Mouse (Mus musculus) CD4-positive helper T cell, adult 2 months (primary cell): ENCODE results near the gene Mrm2.
"Not testable (repeated sequence)": the region's sequence is repeated elsewhere in the genome, so short reads cannot be mapped to it uniquely, and the experiment has no call there.

Experiments used
- DNase-seq: peaks from one replicate; pipeline ENCODE4 v3.0.0-alpha.2; 2012; ENCODE audit warnings: low read depth, missing footprints, low spot score

Mrm2 gene

DNA sequence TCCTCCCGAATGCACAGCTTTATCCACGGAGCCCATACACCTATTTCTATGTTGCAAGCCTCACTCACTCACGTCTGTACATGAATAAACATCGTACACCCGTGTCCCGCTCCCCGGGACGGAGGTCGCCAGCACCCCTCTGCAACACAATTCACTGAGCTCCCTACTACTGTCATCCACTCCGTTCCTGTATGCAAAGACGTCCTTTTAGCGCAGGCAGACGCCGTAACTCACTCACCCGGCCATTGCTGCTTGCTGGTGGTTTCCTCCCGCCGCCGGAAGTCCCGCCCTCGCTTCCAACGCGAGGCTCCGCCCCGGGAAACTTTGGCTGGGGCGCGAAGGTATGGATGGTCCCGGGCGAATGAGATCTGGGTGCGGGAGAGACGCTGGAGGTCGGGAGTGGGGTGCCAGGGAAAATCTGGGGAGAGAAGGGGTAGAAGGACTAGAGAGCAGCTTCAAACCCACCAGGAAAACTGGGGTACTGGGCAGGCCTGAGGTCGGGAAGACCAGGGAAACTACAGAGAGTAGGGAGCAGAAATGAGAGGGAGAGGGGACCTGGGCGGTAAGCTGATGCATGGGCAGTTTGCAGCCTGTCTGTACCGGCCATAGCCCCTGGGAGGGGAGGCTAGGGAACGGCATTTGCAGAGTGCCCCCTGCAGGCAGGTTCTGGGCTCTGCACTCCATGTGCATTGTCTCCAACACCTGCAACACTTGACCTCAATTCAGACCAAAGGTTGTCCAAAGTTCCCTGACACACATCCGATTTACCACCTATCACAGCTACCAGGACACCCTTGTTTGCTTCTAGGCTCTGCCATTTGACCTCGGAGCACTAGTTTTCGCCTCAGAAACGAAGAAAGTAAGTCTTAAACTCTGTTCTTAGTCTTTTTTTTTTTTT lies at the start of gene Mrm2:
Gene Mrm2, minus strand, starts transcription at position 284 of the 898 bp plus-strand sequence.
- DNase-seq: peak; percentile 87

DNA sequence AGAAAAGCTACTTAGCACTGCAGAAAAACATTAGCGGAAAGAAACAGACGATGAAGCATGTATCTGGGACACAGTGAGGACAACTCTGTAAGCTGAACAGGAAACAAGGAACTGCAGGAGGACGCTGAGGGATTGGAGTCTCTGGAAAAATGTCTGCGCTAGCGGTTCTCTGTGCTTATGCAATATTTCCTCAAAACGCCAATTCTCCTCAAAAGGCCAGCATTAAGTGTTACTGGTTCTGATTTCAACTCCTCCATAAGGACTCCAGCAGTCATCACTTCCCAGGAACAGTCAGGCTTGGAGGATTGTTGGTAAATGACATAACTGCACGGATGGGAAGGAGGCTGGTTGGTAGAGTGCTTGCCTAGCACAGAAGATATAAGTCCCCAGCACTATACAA lies 49.5 kb upstream of the Mrm2 start:
- DNase-seq: no peak

DNA sequence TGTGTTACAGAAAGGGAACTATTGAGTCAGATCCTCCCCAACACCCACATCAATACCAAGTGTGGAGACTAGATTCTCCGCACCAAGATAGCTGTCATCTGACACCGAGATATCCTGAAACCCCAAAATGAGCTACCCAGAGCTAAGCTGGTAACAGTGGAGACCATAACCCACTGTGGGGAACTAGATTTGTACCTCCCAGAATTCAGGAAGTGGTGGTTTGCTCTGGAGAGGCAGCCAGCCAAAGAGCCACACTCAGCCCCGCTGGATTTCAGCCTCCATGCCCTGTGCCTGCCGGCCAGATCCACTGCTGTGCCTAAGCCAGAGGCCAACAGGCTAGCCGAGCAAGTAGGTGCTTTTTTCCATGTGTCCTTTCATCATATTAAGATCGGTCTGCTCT lies 47.6 kb upstream of the Mrm2 start:
- no peak for DNase-seq

DNA sequence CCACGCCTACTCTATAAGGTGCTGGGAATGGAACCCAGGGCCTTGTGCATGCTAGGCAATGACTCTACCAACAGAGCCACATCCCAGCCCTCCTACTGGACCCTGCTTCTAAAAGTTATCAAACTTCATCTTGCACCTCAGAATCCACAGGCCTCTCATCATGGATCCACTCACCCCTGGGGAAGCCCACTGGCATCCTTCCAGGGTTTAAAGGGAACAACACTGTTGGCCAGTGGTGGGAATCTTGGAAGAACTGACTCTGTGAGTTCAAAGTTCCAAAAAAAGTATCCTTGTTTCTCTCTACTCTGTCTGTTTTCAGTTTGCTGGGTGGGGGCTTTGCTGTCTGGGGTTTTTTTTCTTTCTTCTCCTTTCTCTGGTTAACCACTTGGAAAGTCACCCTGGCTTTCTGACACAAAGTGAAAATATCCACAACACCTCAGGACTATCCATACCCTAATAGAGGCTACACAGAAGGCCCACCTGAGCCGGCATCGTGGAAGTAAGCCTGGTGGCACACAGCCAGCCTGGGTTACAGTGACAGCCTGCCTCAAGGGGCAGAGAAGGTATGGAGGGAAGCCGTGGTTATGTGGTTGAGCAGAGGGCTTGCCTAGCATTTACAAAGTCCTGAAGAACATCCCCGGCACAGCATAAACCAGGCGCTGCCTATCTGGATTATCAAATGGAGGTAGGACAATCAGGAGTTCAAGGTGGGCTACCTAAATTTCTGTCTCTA lies 46.6 kb upstream of the Mrm2 start:
- no peak for DNase-seq

DNA sequence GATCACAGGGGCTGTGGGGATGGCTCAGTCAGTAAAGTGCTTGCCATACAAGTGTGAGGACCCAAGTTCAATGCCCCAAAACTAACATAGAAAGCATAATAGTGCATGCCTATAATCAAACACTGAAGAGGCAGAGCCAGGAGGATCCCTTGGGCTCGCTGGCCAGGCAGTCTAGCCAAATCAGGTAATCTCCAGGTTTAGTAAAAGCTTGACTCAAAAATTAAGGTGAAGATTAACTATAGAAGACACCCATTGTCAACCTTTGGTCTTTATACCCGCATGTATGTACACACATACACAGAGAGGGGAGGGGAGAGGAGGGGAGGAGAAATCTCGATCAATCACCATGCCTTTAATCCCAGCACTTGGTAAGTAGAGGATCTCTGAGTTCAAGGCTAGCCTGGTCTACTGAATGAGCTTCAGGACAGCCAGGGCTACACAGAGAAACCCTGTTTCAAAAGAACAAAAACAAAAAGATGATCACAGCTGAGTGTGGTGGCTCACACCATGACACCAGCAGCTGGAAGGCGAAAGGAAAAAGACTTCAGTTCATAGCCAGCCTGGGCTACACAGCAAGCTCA lies 43.6 kb upstream of the Mrm2 start:
- no peak for DNase-seq

DNA sequence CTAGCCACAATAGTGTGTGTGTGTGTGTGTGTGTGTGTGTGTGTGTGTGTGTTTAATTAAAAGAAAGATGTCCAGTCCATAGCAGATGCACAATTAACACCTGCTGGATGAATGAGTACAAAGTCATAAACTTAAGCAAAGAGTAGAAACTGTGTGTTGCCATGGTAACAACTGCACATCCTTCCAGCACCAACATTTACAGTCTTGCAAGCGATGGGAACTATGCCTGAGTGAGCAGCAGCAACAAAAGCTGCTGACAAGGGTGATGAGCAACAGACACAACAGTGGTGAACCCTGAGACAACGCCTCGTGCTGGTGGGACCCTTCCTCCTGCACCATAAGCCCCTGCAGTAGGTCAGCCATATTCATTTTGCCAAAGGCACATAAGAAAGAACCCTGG lies 42.5 kb upstream of the Mrm2 start:
- no peak for DNase-seq

DNA sequence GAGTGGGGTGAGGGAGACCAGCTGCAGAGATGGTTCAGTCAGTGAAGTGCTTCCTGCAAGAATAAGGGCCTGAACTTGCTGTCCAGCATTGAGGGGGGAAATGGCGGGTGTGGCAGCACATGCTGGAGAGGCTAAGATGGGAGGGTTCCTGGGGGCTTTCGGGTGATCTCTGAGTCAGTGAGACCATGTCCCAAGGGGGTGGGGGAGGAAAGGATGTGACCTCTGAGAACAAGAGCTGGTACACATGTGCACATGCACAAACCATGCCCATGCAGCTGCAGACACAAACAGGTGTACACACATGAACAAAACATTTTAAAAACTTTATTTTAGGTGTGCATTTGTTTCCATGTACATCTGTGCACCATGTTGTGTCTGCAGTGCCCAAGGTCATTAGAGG lies 42.0 kb upstream of the Mrm2 start:
- no peak for DNase-seq

DNA sequence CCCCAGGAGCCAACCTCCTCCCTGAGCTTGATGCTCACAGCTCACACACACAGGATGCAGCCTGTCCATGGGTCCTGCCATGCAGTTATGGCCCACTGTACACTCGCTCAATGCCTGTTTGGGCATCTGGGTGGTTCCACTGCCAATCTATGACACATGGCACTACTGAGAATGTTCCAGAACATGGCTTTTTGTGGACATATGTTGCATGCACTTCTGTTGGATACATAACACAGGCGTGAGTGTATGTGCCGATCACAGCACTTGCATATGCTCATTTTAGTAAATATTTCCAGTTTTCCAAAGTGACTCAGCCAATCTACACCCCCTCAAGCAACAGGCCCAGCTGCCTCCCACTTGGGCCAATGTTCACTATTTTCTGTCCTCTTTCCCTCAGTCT lies 40.0 kb upstream of the Mrm2 start:
- no peak for DNase-seq

DNA sequence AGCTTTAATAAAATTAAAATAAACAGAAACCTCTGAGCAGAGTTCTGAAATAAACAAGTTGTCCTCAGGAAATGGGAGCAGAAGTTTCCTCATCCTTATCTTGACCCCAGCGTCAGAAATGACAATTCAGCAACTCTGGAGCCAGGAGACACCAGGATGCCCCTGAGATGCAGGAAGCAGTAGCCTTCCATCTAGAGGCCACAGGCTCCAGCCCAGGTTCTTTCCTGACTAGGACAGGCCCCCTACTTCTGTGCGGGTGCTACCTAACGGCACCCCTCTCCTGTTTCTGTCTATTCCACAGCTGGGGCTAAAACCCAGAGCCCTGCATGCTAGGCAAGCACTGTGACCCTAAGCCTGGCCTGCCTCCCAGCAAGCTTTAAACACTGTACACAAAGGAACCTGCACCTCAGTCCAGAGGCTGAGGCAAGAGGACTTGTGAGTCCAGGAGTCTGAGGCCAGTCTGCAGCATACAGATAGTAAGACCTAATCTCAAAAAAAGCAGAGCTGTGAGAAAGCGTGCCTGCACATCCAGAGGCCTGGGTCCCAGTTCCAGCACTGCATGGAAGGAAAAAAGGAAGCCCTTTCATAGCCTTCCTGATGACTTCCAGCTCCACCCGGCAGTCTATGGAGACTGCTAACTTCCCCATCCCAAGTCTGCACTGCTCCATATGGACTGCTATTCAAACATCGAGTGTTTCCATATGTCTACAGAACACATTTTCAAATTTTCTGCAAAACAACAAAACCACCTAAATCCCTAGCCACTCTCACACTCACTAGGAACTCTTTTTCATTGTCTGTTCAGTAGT lies 39.0 kb upstream of the Mrm2 start:
- DNase-seq: no peak

DNA sequence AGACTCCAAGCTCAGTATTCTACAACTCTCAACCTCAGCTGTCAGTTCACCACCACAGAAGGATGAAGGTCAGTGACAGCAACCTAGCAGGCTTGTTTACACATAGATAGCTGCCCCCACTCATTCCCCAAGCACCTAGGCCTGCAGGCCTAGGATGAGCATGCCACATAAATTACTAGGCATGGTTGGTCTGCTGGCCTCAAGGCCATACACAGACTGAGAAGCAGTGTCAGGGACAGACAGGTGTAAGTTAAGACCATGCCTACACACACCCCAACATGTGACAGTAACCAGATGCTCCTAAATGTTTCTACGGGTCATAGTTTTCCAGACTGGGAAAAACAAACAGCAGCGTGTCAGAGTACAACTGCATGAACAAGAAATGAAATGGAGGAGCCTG lies 37.8 kb upstream of the Mrm2 start:
- no peak for DNase-seq

DNA sequence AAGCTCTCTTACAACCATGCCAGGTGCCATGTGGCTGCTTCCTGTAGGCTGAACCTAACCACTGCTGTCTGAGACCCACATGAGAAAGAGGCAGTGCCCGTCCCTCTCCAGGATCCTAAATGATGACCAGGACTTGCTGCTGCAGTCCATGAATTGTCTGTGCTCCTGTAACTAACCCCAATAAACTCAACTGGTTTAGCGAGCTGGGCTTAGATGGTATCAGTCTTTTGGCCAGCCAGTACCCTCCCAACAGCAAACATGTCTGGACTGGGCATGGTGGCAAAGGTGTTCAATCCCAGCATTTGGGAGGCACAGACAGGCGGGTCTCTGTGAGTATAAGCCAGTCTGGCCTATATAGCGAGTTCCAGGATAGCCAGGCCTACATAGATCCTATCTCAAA lies 37.2 kb upstream of the Mrm2 start:
- no peak for DNase-seq

DNA sequence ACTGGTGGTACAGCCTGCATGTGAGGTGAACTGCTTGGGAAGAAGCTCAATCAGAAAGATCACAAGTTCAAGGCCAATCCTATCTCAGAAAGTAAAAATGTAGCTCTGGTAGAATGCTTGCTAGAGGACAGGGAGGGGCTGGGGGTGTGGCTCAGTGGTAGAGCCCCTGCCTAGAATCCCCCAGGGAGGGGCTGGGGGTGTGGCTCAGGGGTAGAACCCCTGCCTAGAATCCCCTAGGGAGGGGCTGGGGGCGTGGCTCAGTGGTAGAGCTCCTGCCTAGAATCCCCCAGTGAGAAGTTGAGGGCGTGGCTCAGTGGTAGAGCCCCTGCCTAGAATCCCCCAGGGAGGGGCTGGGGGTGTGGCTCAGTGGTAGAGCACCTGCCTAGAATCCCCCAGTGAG lies 36.4 kb upstream of the Mrm2 start:
- not testable (repeated sequence) for DNase-seq

DNA sequence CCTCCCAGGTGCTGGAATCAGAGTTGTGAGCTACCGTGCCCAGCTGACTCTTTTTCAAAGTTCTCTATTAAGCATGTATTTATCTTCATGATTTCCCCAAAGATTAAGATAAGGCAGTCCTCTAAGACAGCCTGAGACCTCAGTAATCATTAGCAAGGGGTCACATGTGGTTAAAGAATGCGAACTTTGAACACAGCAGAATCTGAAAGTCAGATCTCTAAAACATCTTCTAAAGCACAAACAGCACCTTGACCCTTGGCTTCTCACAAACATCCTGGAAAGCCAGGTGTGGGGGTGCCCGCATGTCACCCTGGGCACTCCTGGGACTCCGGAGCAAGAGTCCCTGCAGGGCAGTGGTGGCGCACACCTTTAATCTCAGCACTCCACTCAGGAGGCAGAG lies 32.7 kb upstream of the Mrm2 start:
- no peak for DNase-seq

DNA sequence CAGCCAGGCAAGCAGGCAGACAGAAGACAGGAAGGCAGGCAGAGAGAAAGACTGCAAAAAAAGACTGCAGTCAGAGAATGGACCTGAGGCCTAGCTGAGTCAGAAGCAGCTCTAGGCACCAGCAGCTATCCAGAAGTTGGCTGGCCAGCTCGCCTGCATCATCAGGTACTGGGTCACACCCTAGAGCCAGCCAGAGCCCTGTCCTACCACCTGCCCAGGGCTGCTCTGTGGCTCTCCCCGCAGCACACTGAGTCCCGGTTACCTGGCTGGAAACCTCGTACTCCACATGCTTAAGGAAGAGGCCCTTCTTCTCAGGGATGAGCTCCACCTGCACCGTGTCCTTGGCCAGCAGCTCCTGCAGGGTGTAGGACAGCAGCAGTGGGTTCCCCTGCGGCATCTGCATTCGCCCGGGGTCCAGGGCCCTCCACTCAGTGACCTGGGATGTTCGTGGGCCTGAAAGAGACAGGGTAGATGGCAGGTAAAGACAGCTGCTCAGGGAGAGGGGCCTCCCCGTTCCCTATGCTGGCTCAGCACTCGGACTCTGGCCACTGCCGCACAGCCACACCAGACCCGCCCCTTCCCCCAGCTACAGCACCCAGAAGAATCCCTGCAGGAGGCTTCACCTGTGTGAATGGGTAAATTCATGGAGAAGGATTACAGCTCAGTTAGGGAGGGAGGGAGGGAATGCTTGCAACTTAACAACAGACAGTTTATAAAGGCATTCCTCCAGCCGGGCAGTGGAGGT lies 28.4 kb upstream of the Mrm2 start:
- no peak for DNase-seq

DNA sequence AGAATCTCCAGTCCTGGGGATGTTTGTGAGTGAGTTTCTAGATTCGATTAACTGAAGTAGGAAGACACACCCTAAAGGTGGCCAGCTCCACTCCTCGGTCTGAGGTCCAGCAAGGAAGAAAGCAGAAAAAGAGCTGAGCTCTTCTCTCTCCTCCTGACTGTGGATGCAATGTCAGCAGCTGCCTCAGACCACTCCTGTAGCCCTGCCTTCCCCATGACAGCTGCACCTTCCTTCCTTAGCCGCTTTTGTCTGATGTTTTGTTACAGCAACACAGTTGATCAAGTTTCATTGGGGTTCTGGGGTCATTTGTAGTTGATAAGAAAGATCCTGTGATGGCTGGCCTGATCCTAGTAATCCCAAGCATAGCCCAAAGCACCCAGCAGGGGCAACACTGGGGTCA lies 25.8 kb upstream of the Mrm2 start:
- no peak for DNase-seq

DNA sequence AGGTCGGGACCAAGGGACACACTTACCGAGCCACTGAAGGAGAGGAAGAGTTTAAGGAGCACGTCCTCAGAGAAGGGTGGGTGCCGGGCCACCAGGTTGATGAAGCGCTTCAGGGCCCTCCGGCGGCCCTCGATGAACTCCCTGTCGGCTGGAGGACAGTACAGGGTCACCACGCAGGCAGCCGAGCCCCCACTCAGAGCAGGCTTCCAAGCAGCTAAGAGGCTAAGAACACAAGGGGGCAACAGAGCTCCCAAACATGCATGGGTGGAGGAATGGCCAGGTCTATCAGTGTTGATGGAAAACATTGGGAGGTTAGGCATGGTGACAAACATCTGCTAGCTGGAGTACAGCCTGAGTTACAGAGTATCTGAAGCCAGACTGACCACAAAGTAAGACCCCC lies 24.2 kb upstream of the Mrm2 start:
- DNase-seq: no peak

DNA sequence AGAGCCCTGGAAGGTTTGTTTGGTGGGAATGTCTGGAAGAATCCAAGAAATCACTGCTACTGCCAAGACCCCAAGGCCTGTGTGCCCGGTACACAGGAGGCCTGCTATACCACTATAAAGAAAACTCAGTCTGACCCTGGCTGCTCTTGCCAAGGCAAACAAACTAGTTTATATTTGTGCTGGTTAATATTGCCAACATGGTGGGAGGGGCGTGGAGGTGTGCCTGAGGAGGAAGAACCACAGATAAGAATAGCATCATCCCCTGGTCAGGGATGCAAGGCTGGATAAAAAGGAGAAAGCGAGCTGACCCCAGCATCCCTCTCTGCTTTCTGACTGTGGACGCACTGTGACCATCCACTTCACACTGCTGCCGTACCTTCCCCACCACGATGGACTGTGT lies 20.7 kb upstream of the Mrm2 start:
- no peak for DNase-seq

DNA sequence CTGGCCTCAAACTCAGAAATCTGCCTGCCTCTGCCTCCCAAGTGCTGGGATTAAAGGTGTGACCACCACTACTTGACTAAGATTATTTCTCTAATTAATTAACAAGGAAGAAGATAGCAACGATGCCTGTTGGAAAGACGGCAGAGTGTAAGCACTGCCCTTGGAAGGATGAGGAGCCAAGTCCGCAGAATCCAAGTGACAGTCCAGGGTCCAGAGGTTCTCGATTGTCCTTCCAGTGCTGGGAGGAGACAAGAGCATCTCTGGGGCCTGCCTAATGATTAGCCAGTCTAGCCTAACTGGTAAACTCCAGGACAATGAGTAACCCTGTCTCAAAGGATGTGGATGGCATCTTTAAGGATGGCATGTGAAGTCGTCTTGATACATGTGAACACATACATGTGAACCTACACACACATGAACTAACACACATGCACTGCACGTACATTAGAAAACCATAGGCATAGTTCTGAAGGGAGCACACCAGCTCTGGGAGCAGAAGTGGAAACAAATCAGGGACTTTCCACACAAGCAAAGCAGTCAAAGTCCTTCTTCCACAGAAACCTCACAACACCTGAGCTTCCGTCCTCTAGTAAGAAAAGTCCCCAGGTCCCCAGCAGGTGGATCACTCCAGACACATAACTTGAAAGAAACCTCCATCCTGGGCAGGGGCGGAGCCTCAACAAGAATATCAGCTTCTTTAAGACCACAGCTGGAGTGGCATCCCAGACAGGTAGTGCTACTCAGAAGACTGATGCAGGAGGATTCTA lies 19.2 kb upstream of the Mrm2 start:
- DNase-seq: no peak

DNA sequence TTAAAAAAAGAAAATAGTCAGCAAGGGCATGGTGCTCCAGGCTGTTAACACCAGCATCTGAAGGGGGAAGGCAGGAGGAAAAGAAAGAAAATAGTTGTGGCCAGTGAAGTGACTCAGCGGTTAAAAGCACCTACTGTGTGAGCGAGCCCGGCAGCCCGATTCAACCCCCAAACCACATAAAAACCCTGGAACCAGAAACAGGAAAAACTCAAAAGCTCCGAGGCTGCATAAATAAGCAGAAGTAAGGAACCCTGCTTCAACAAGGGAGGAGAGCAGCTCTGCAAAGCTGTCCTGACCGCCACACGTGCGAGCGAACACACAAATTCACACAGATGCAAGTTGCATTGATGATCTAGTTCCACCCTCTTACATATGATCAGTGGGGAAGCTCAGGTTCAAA lies 18.2 kb upstream of the Mrm2 start:
- no peak for DNase-seq

DNA sequence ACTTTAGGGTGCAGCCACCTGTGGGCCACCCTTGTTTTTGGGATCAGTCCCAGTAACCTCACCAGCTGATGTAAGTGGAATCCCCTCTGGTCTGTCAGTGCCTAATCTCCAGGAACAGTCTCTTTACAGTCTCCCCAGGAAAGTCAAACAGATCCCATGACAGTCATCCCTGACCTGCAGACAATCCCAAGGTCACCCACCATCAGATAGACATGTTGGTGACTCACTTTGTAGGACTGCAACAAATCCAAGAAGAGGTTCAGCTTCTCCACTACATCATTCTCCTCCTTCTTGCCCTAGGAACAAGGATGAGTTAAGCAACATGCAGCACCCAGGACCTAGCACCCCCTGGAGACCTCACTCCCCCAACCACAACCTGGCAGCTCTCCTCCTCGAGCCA lies 14.4 kb upstream of the Mrm2 start:
- DNase-seq: no peak
